Mouse (Mus musculus): ENCODE measurements around the gene Gm20662.

Gene Gm20662

DNA sequence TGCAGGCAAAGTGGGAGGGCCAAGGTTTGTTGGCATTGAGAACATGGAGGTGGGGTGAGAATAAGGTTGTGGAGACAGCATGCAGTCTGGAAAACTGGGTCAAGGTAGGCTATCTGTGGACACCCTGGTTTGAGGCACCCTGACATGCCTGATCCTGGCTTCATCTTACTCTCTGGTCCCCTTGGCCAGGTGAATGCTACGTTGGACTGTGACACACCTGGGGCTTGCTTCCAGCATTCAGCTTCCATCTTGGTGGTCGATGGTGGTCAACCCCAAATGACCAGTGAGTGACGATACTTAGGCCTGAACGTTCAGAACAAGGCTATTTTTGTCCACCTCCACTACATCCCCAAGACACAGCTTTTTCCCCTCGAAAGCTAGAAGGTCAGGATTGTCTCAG, at the start of gene Gm20662:
TSS of gene Gm20662 (plus strand) at position 301 of the 400 bp plus-strand sequence.
- no peak for DNase-seq (ENCODE audit: low read depth)

- DNase-seq (ENCODE audit: low read depth) = no peak
These were observed 48.6 kb upstream of the Gm20662 start for GRCm38 (mm10) chr9:107947241-107948194.

- no peak for DNase-seq (ENCODE audit: low read depth)
These were observed 46.8 kb upstream of the Gm20662 start for GRCm38 (mm10) chr9:107949184-107949921.

- no peak for DNase-seq (ENCODE audit: low read depth)
These were observed 46.3 kb upstream of the Gm20662 start, which contains the start of gene Traip for GRCm38 (mm10) chr9:107949922-107950235. Gene Traip, plus strand, starts transcription at chr9:107950136.

DNA sequence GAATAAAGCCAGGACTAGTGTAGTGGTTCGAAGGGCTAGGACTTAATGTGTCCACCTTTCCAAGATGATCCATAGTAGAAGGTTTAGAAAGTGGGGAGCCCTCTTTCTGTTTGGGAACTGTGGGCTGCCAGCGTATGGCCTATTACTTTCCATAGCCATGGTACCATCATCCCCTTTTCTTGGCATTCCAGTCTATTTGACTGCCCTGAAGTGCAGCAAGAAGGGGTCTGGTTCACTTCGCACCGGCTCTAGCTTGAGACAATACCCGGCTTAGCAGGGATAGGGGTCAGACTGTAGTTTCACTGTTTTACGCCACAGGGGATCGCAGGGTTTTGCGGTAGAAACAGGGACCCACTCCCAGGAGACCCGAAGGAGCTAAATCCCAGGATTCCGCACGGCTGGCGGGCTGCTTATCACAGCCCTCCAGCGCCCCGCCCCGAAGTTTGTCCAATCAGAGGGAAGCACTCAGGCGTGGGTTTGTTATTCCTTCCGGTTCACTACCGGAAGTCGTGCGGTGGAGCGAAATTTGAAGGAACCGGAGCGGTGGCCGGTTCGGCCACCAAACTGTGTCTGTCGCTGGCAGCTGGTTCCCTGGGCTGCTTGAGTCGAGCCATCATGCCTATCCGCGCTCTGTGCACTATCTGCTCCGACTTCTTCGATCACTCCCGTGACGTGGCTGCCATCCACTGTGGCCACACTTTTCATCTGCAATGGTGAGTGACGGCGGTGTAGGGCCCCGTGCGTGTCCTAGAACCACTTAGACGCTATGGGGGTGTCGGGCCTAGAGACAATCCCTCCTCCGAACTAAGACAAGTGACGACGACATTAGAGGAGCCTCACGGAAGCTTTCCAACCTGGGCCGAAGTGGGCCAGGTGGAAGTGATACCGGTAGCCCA, 45.4 kb upstream of the Gm20662 start:
- peak; percentile 85 for DNase-seq (ENCODE audit: low read depth)

DNA sequence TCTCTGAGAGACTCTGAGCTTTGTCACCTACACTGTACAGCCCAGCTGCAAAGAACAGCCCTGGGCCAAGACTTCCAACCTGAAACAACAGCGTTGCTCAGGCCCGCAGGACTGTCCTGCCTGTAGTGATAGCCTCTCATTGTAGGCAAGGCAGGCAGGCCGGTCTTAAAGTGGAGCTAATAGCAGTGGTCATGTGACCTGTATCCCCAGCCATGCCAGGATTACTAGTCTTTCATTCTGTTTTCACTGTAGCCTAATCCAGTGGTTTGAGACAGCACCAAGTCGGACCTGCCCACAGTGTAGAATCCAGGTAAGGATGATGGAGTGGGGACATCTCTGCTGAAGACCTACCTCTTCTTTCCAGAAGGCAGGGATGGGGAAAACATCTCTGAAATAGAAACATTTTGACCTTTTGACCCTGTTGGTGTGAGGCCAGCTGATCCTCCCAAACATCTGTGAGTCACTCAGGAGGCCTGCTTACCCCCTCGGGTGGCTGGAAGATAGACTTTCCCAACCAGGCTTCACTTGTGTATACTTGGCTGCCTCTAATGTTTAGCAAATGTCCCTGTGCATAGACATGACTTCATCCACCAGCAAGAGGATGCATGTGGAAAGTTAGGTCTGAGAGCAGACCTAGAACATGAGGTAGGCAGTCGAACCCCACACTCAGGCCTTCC, 40.4 kb upstream of the Gm20662 start:
- DNase-seq (ENCODE audit: low read depth) = no peak

DNA sequence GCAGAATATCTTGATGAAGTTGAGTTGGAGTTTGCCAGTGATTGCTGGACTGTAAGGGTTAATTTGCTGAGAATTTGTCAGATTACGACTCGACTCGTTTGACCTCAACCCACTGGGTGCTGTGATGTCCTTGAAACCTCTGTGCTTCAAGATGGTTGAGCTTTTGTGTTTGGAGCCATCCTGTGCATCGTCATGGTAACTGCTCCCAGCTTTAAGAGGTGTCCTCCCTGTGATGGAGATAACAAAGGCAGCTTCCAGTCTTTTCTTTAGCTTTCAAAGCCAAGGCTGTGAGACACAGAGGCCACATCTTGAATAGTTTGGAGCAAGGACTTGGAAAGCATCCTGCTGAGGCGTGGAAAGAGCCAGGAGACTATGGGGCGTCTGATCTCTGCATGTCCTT, 39.0 kb upstream of the Gm20662 start:
- DNase-seq (ENCODE audit: low read depth) = no peak

DNA sequence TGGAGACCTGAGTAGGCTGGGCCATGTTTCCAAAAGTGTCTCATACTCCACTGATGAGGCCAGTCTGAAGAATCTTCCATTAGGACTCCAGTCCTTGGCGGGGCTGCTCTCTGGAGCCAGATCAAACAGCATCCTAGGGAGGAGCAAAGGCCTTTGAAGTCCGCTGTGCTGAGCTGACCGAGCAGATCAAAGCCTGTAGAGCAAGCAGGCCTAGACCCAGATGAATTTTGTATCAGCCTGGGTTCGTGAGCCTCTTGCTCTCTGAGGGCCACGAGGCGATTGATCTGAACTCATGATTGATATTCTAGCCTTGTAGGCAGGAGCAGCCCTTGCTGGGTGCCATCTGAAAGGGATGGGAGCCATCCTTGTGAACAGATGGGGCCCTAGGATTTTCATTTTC, 36.3 kb upstream of the Gm20662 start:
- no peak for DNase-seq (ENCODE audit: low read depth)

DNA sequence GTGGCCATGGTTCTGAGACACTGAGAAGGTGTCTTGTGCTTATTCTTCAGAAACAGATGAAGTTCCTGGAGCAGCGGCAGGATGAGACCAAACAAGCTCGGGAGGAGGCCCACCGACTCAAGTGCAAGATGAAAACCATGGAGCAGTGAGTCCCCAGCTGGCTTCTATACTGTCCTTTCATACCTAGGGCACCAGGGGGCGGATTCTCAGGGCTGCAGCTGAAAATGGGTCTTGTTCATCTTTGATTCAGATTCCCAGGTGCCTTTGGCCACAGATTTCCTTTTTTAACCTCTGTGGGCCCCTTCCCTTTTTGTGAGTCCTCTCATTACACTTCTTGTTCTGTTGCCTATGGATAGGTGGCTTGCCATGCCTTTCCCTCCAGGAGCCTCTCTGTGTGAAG, 35.2 kb upstream of the Gm20662 start:
- no peak for DNase-seq (ENCODE audit: low read depth)

GRCm38 (mm10) chr9:107961351-107961762, 34.8 kb upstream of the Gm20662 start:
- no peak for DNase-seq (ENCODE audit: low read depth)

DNA sequence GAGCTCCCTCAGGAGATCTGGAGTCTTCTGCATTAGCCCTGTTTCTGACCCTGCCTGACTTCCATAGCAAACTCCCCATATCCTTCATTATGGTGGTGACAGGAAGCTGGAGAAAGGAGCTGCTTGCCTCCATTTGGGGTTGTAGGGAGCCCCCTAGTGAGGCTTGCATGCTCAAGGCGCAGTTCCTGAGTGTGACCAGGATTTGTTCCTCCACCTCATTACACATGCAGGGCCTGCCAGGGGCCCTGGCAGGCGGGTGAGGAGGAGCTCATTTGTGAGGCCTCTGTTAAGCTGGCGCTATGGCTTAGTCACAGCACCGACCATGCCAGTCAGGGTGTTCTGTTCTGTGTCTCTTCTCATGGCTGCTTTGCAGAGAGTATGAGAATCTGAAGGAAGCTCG, 34.3 kb upstream of the Gm20662 start:
- no peak for DNase-seq (ENCODE audit: low read depth)

DNA sequence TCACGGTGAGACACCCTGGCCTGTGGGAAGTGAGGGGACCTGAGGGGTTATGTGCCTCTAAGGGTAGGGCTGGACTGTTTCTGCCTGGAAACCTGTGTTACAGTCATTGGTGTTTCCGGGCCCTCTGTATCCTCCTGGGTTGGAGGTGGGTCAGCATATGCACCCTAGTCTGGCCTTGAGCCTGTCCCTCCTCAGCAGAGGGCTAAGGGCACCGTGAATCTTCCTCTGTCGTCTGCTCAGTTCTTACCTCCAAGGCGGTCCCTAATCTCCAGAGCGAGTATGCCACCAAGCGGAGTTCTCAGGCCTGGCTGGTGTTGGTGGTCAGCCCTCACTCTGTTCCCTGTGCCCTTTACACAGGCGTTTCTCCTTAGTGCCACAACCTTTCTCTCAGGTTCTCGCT, 33.2 kb upstream of the Gm20662 start:
- no peak for DNase-seq (ENCODE audit: low read depth)

GRCm38 (mm10) chr9:107963700-107964099, 32.4 kb upstream of the Gm20662 start:
- peak; percentile 90 for DNase-seq (ENCODE audit: low read depth)

DNA sequence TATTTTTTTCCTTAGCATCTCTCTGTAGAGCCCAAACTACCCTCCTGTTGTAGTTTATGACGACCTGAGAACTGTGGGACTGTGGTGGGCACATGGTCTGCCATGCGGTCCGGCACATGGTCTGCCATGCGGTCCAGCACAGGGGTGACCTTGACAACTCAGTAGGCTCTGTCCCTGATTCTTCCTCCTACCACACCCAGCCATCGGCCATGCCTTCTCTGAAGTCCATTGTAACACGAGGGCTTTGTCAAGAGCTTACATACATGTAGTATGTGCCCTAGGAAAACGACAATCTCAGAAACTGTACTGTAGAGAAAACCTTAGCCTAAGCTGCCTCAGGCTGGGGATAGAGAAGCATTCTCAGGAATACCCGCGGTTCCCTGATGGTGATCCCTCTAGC, 31.5 kb upstream of the Gm20662 start:
- DNase-seq (ENCODE audit: low read depth) = no peak

DNA sequence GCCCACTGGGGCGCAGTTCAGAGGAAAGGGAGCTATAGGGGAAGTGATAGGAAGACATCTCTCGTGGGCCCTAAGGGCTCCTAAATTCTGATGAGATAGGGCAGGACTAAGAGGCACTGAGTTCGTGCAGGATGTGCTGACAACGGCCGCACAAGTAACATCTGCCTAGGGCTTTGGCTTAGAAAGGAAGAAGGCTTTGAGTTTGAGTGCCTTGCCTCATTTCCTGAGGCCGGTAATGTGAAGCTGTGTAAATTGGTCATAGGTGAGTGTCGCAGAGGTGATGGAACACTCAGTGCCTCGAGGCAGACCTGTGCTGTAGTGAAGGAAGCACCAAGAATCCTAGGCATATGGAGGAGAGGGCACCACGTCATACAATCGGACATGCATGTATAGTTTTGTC, 29.5 kb upstream of the Gm20662 start:
- DNase-seq (ENCODE audit: low read depth) = no peak

DNA sequence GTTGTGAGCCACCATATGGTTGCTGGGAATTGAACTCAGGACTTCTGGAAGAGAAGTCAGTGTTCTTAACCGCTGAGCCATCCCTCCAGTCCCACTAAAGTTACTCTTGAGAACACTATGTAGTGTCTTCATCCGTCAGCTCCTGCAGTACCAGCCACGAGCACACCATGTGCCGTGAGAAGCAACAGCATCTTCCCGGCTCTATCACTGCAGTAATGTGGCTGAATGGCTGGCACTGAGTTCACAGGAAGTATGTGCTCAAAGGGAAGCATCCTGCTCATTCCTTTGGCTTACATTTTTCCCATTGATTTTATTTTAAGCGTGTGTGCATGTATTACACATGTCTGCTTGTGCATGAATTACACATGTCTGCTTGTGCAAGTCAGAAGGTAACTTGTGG, 28.7 kb upstream of the Gm20662 start:
- no peak for DNase-seq (ENCODE audit: low read depth)

GRCm38 (mm10) chr9:107968531-107968930, 27.6 kb upstream of the Gm20662 start:
- DNase-seq (ENCODE audit: low read depth) = no peak

GRCm38 (mm10) chr9:107970311-107970710, 25.8 kb upstream of the Gm20662 start:
- no peak for DNase-seq (ENCODE audit: low read depth)

- DNase-seq (ENCODE audit: low read depth) = peak; percentile 48
These were observed 24.2 kb upstream of the Gm20662 start for GRCm38 (mm10) chr9:107971690-107972541.

- DNase-seq (ENCODE audit: low read depth) = peak; percentile 34
These were observed 21.5 kb upstream of the Gm20662 start for GRCm38 (mm10) chr9:107974491-107975171.

Data from naive thymus-derived CD4-positive, alpha-beta T cell, adult 2 months (primary cell).